19 mouse cellular contexts compared by ENCODE assay signal in the genomic region with DNA sequence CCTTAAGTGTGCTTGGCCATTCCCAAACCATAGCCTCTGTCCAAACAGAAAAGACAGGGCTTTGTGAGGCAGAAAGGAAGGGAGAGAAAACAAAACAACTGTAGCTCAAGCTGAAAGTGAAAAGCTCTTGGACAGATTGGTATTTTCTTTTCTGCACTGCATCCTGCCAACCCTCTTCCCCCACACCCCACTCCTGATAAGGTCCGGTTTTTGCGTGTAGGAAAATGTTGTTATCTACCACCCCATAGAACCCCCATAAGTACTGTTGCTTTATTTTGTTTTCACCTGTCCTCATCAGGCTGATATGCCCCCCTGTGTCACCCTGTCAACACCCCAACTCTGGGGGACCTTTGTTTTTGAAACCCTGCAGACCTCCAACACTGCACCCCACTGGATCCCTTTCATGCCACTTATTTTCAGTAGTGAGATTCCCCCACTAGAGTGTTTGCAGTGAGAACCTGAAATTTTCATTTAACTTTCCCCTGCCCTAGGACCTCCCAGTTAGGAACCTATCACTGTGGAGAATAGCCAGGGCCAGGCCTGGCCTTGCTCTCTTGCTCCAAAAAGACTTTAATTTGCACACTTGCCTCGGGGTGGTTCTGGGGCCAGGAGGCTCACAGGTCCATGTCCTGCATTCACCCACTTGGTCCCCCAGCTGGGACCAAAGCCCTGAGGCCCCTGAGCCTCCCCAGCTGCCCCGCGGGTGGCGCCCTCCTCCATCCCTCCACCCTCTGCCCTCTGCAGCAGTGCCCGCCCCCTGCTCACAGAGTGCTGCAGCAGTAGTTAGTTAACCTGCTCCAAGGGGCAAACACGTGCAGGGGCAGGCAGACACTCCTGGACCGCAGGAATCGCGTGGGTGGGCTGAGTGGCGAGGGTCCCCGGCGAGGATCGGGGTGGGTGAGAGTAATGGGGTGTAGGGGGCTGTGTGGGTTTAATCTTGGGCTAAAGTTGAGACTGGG. TPM values are rescaled to one million over a fixed set of nuclear protein-coding genes. Genes with fewer than 3 reads are reported as not detected.
DNase-seq lines count a peak whose midpoint lies in the region; ATAC-seq lines count a peak whose summit lies in the region.
"Not testable (repeated sequence)": the region's sequence is repeated elsewhere in the genome, so short reads cannot be mapped to it uniquely, and the experiment has no call there.
"Had no signal": no experiment of that assay in that cellular context is flagged by ENCODE, and none has a peak within 500 bp of the region (broad histone marks: within the 10 kb centered on the region; RNA-seq: fewer than 3 reads in every experiment).

No protein-coding gene starts in this region.

- peak; percentile 1 for DNase-seq in CD4-positive helper T cell, adult 2 months (ENCODE audit: low read depth, low spot score)
- DNase-seq in WW6 (ENCODE audit: low read depth, low spot score) = peak; percentile 0
- peak; percentile 56 for DNase-seq in embryonic facial prominence, embryonic 10.5 days (ENCODE audit: low spot score)
- peak; percentile 18 for DNase-seq in hindbrain, embryonic 10.5 days (ENCODE audit: low spot score)
- peak; percentile 43 for DNase-seq in limb, embryonic 10.5 days (ENCODE audit: low spot score)
- peak; percentile 1 for DNase-seq in retina, embryonic 14.5 days (ENCODE audit: low spot score)
- peak; percentile 3 for DNase-seq in yolk sac, embryonic 10.5 days (ENCODE audit: low spot score)

- ATAC-seq in kidney, embryonic 14.5 days (ENCODE audit: low FRiP score, low TSS enrichment) = peak; percentile 92

- H3K9me3 ChIP-seq in embryonic facial prominence, embryonic 10.5 days; hindbrain, embryonic 10.5 days; kidney, embryonic 14.5 days (ENCODE audit: control insufficient read depth, low read length); limb, embryonic 10.5 days (replicated peaks): not testable (repeated sequence)

- not testable (repeated sequence) for H3K9ac ChIP-seq in kidney, embryonic 14.5 days (ENCODE audit: low read depth, low read length)

- not testable (repeated sequence) for H3K4me1 ChIP-seq in embryonic facial prominence, embryonic 10.5 days; hindbrain, embryonic 10.5 days (replicated peaks); kidney, embryonic 14.5 days (ENCODE audit: control insufficient read depth, insufficient read depth, low read length); limb, embryonic 10.5 days

- not testable (repeated sequence) for H3K4me3 ChIP-seq in embryonic facial prominence, embryonic 10.5 days; hindbrain, embryonic 10.5 days; kidney, embryonic 14.5 days (ENCODE audit: low read length); limb, embryonic 10.5 days

- WGBS in embryonic facial prominence, embryonic 10.5 days = 22% methylated on average over 14 of the region's 15 CpGs
- WGBS in hindbrain, embryonic 10.5 days = 35% methylated on average over 14 of the region's 15 CpGs
- WGBS in kidney, embryonic 14.5 days = 9% methylated on average over 14 of the region's 15 CpGs
- 32% methylated on average over 14 of the region's 15 CpGs for WGBS in limb, embryonic 10.5 days

- H3K27me3 ChIP-seq in embryonic facial prominence, embryonic 10.5 days (replicated peaks; ENCODE audit: low read depth, poor library complexity, severe bottlenecking); hindbrain, embryonic 10.5 days (ENCODE audit: insufficient read depth, poor library complexity, severe bottlenecking); kidney, embryonic 14.5 days (ENCODE audit: control insufficient read depth, insufficient read depth, low read length); limb, embryonic 10.5 days (ENCODE audit: low read depth, poor library complexity, severe bottlenecking): not testable (repeated sequence)

- not testable (repeated sequence) for H3K36me3 ChIP-seq in embryonic facial prominence, embryonic 10.5 days (replicated peaks); hindbrain, embryonic 10.5 days; kidney, embryonic 14.5 days (ENCODE audit: control insufficient read depth, insufficient read depth, low read length); limb, embryonic 10.5 days

- H3K4me2 ChIP-seq in kidney, embryonic 14.5 days (replicated peaks; ENCODE audit: low read depth, low read length) = not testable (repeated sequence)

- not testable (repeated sequence) for H3K27ac ChIP-seq in embryonic facial prominence, embryonic 10.5 days (replicated peaks); hindbrain, embryonic 10.5 days; kidney, embryonic 14.5 days (ENCODE audit: low read depth, low read length); limb, embryonic 10.5 days

RNA-seq across cellular contexts. Expression of a gene that starts 12.0 kb away (rescaled TPM):
- polyA plus RNA-seq in embryonic facial prominence, embryonic 10.5 days (2016; fragmentation: Nextera tagmentation; extraction: Ambion mirVana) = not detected in 2 replicates
- not detected in 2 replicates for polyA plus RNA-seq in hindbrain, embryonic 10.5 days (2016; fragmentation: Nextera tagmentation; extraction: Ambion mirVana)
- not detected in 2 replicates for polyA plus RNA-seq in kidney, embryonic 14.5 days (2014; fragmentation: Nextera tagmentation; extraction: Ambion mirVana)
- polyA plus RNA-seq in limb, embryonic 10.5 days (2016; fragmentation: Nextera tagmentation; extraction: Ambion mirVana) = not detected in 2 replicates
- polyA plus RNA-seq: CD4-positive, CD25-positive, alpha-beta regulatory T cell, adult 4 months; embryonic facial prominence, embryonic 11.5 days; forebrain, embryonic 12.5 days; G1E; heart, embryonic 15.5 days; hindbrain, embryonic 16.5 days; intestine, embryonic 16.5 days; liver, embryonic 12.5 days; midbrain, embryonic 12.5 days; neural tube, embryonic 11.5 days had no signal

RNA-seq across cellular contexts. Expression of a gene that starts 47.6 kb away (rescaled TPM):
- polyA plus RNA-seq in embryonic facial prominence, embryonic 10.5 days (2016; fragmentation: Nextera tagmentation; extraction: Ambion mirVana) = not detected in 2 replicates
- not detected in 2 replicates for polyA plus RNA-seq in hindbrain, embryonic 10.5 days (2016; fragmentation: Nextera tagmentation; extraction: Ambion mirVana)
- polyA plus RNA-seq in kidney, embryonic 14.5 days (2014; fragmentation: Nextera tagmentation; extraction: Ambion mirVana) = not detected in 2 replicates
- not detected in 2 replicates for polyA plus RNA-seq in limb, embryonic 10.5 days (2016; fragmentation: Nextera tagmentation; extraction: Ambion mirVana)
- polyA plus RNA-seq: CD4-positive, CD25-positive, alpha-beta regulatory T cell, adult 4 months; embryonic facial prominence, embryonic 11.5 days; forebrain, embryonic 12.5 days; G1E; heart, embryonic 15.5 days; hindbrain, embryonic 16.5 days; intestine, embryonic 16.5 days; limb, embryonic 12.5 days; liver, embryonic 12.5 days; midbrain, embryonic 12.5 days; neural tube, embryonic 11.5 days had no signal

Comparison
In these comparisons a context has a peak if more than half of its experiments do, and no peak if none do; other contexts are left out.
1. DNase-seq: peak in every context shown above with its lines; median percentile 56 in embryonic facial prominence, embryonic 10.5 days; 43 in limb, embryonic 10.5 days; 18 in hindbrain, embryonic 10.5 days; 3 in yolk sac, embryonic 10.5 days; 1 in CD4-positive helper T cell, adult 2 months; 1 in retina, embryonic 14.5 days; 0 in WW6.